Mouse (Mus musculus): ENCODE measurements at regions not wholly inside any gene's neighbourhood (a gene's known extent, or its start where the extent isn't known, plus 50 kb on each side); places are given as distances from the start of the nearest gene placed in this dataset.
"Not testable (repeated sequence)": the region's sequence is repeated elsewhere in the genome, so short reads cannot be mapped to it uniquely, and the experiment has no call there.

- no peaks in the 10 kb centered on the region for H3K79me2 ChIP-seq (ENCODE audit: control insufficient read depth, insufficient read depth, low read length)
- TF ChIP-seq POLR2A (IDR thresholded peaks at IDR 0.05; ENCODE audit: extremely low read depth, insufficient read depth, low read length) (no peak), CTCF (IDR thresholded peaks at IDR 0.05; ENCODE audit: low read depth, low read length) (no peak)
- H3K4me3 ChIP-seq (ENCODE audit: insufficient read depth, low read depth, low read length): no peak overlapping the region
- WGBS: 89% methylated on average over 13 of the region's 13 CpGs
- no peaks in the 10 kb centered on the region for H3K4me1 ChIP-seq (ENCODE audit: control insufficient read depth, insufficient read depth, low read length)
- H3K9ac ChIP-seq (ENCODE audit: low read depth, low read length): no peak overlapping the region
- no peaks in the 10 kb centered on the region for H3K36me3 ChIP-seq (ENCODE audit: control insufficient read depth, insufficient read depth, low read length)
- H3K27me3 ChIP-seq (ENCODE audit: control insufficient read depth, insufficient read depth, low read length): no peaks in the 10 kb centered on the region
- DNase-seq (ENCODE audit: extremely low read depth, low read depth, low spot score): no peak
- H3K27ac ChIP-seq (replicated peaks; ENCODE audit: insufficient read depth, low read depth, low read length): no peak overlapping the region
Measured at GRCm38 (mm10) chr13:32442025-32442424, 103.5 kb upstream of the Gmds start.

- no peaks in the 10 kb centered on the region for H3K36me3 ChIP-seq (ENCODE audit: control insufficient read depth, insufficient read depth, low read length)
- no peak for DNase-seq (ENCODE audit: extremely low read depth, low read depth, low spot score)
- H3K27ac ChIP-seq (replicated peaks; ENCODE audit: insufficient read depth, low read depth, low read length): no peak overlapping the region
- H3K27me3 ChIP-seq (ENCODE audit: control insufficient read depth, insufficient read depth, low read length): no peaks in the 10 kb centered on the region
- TF ChIP-seq CTCF (IDR thresholded peaks at IDR 0.05; ENCODE audit: low read depth, low read length) (no peak), POLR2A (IDR thresholded peaks at IDR 0.05; ENCODE audit: extremely low read depth, insufficient read depth, low read length) (no peak)
- 79% methylated on average over 5 of the region's 5 CpGs for WGBS
- H3K9ac ChIP-seq (ENCODE audit: low read depth, low read length): no peak overlapping the region
- no peaks in the 10 kb centered on the region; the same call in 1 of the 2 replicates for H3K4me1 ChIP-seq (ENCODE audit: control insufficient read depth, insufficient read depth, low read length)
- no peak overlapping the region for H3K4me3 ChIP-seq (ENCODE audit: insufficient read depth, low read depth, low read length)
- no peaks in the 10 kb centered on the region for H3K79me2 ChIP-seq (ENCODE audit: control insufficient read depth, insufficient read depth, low read length)
Measured at GRCm38 (mm10) chr13:32435136-32435535, 96.6 kb upstream of the Gmds start.

GRCm38 (mm10) chr13:32428482-32428881 lies 89.9 kb upstream of the Gmds start:
- 89% methylated on average over 3 of the region's 3 CpGs for WGBS
- no peaks in the 10 kb centered on the region; the same call in 1 of the 2 replicates for H3K4me1 ChIP-seq (ENCODE audit: control insufficient read depth, insufficient read depth, low read length)
- no peak overlapping the region for H3K9ac ChIP-seq (ENCODE audit: low read depth, low read length)
- H3K79me2 ChIP-seq (ENCODE audit: control insufficient read depth, insufficient read depth, low read length): no peaks in the 10 kb centered on the region
- TF ChIP-seq CTCF (IDR thresholded peaks at IDR 0.05; ENCODE audit: low read depth, low read length) (no peak), POLR2A (IDR thresholded peaks at IDR 0.05; ENCODE audit: extremely low read depth, insufficient read depth, low read length) (no peak)
- H3K27ac ChIP-seq (replicated peaks; ENCODE audit: insufficient read depth, low read depth, low read length): no peak overlapping the region
- no peak for DNase-seq (ENCODE audit: extremely low read depth, low read depth, low spot score)
- no peaks in the 10 kb centered on the region for H3K27me3 ChIP-seq (ENCODE audit: control insufficient read depth, insufficient read depth, low read length)
- no peaks in the 10 kb centered on the region for H3K36me3 ChIP-seq (ENCODE audit: control insufficient read depth, insufficient read depth, low read length)
- no peak overlapping the region for H3K4me3 ChIP-seq (ENCODE audit: insufficient read depth, low read depth, low read length)

- no peak for DNase-seq (ENCODE audit: extremely low read depth, low read depth, low spot score)
- H3K4me1 ChIP-seq (ENCODE audit: control insufficient read depth, insufficient read depth, low read length): no peaks in the 10 kb centered on the region; the same call in 1 of the 2 replicates
- no peaks in the 10 kb centered on the region for H3K27me3 ChIP-seq (ENCODE audit: control insufficient read depth, insufficient read depth, low read length)
- H3K9ac ChIP-seq (ENCODE audit: low read depth, low read length): no peak overlapping the region
- TF ChIP-seq CTCF (IDR thresholded peaks at IDR 0.05; ENCODE audit: low read depth, low read length): no peak
- no peak for TF ChIP-seq POLR2A (IDR thresholded peaks at IDR 0.05; ENCODE audit: extremely low read depth, insufficient read depth, low read length)
- 89% methylated on average over 13 of the region's 13 CpGs for WGBS
- no peaks in the 10 kb centered on the region for H3K79me2 ChIP-seq (ENCODE audit: control insufficient read depth, insufficient read depth, low read length)
- no peak overlapping the region for H3K4me3 ChIP-seq (ENCODE audit: insufficient read depth, low read depth, low read length)
- no peaks in the 10 kb centered on the region for H3K36me3 ChIP-seq (ENCODE audit: control insufficient read depth, insufficient read depth, low read length)
- H3K27ac ChIP-seq (replicated peaks; ENCODE audit: insufficient read depth, low read depth, low read length): no peak overlapping the region
Measured at GRCm38 (mm10) chr13:32426906-32427305, 88.4 kb upstream of the Gmds start.

GRCm38 (mm10) chr13:32426199-32426598 lies 87.7 kb upstream of the Gmds start:
- H3K27me3 ChIP-seq (ENCODE audit: control insufficient read depth, insufficient read depth, low read length): no peaks in the 10 kb centered on the region
- H3K4me3 ChIP-seq (ENCODE audit: insufficient read depth, low read depth, low read length): no peak overlapping the region
- no peaks in the 10 kb centered on the region for H3K36me3 ChIP-seq (ENCODE audit: control insufficient read depth, insufficient read depth, low read length)
- H3K9ac ChIP-seq (ENCODE audit: low read depth, low read length): no peak overlapping the region
- no peaks in the 10 kb centered on the region for H3K79me2 ChIP-seq (ENCODE audit: control insufficient read depth, insufficient read depth, low read length)
- no peak for DNase-seq (ENCODE audit: extremely low read depth, low read depth, low spot score)
- no peak for TF ChIP-seq POLR2A (IDR thresholded peaks at IDR 0.05; ENCODE audit: extremely low read depth, insufficient read depth, low read length)
- no peak for TF ChIP-seq CTCF (IDR thresholded peaks at IDR 0.05; ENCODE audit: low read depth, low read length)
- H3K27ac ChIP-seq (replicated peaks; ENCODE audit: insufficient read depth, low read depth, low read length): no peak overlapping the region
- no peaks in the 10 kb centered on the region for H3K4me1 ChIP-seq (ENCODE audit: control insufficient read depth, insufficient read depth, low read length)
- WGBS: 88% methylated on average over 7 of the region's 7 CpGs

- H3K4me1 ChIP-seq (ENCODE audit: control insufficient read depth, insufficient read depth, low read length); H3K4me3 ChIP-seq (ENCODE audit: insufficient read depth, low read depth, low read length): not testable (repeated sequence)
Measured at GRCm38 (mm10) chr13:32424543-32424942, 86.0 kb upstream of the Gmds start.

More at GRCm38 (mm10) chr13:32424543-32424942, 86.0 kb upstream of the Gmds start:
- 87% methylated on average over 9 of the region's 9 CpGs for WGBS
- not testable (repeated sequence) for H3K9ac ChIP-seq (ENCODE audit: low read depth, low read length); H3K27ac ChIP-seq (replicated peaks; ENCODE audit: insufficient read depth, low read depth, low read length); DNase-seq (ENCODE audit: extremely low read depth, low read depth, low spot score); H3K27me3 ChIP-seq (ENCODE audit: control insufficient read depth, insufficient read depth, low read length); H3K79me2 ChIP-seq (ENCODE audit: control insufficient read depth, insufficient read depth, low read length); H3K36me3 ChIP-seq (ENCODE audit: control insufficient read depth, insufficient read depth, low read length)
